Mouse (Mus musculus): Measurements from ENCODE around the gene Trpv2. TPM values are rescaled to one million over a fixed set of nuclear protein-coding genes. Genes with fewer than 3 reads are reported as not detected.

The Trpv2 gene
- total RNA-seq, 2 experiments from 2014 or later = 1.7 to 2.4 TPM

- intact Hi-C loops (cut with DNase I; ENCODE audit: low total_unique reads) = no loop called here
- DNase-seq = no peak
These were observed 24.3 kb downstream of the Trpv2 start for GRCm38 (mm10) chr11:62598571-62598970.

DNA sequence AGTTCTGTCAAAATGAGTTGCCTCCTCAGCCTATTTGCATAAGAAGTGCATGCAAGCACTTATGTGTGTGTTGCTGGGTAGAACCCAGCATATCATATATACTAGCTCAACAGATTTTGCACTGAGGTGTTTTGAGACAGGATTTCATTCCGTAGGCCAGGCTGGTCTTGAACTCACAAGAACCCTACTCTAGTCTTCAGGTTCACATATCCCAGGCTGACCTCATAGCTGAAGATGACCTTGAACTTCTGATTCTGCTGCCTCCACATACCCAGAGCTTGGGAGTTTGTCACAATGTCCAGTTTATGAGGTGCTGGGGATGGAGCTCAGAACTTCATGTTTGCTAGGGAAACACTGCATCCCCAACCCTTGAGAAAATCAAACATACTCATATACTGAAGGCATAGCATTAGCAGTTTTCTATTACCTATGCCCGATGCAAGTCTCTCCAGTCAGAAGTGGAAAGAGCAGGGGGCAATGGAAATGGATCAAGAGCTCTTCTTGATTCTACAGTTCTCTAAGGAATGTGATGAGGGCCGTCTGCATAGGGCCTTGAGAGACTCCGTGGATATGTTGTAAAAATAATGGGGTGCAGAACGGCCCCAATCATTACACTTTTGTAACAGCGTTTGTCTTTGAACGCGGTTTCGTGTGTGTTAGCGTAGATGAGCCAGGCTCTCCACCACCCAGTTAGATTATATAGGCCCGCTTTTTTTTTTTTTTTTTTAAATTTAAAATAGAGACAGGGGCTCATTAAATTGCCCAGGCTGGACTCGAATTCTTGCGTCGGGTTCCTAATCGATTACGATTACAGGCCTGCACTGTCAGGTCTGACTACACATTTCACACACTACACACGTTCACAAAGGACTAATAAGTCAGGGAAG lies 27.7 kb downstream of the Trpv2 start:
- no peak for DNase-seq
- intact Hi-C loops (cut with DNase I; ENCODE audit: low total_unique reads) = no loop called here

DNA sequence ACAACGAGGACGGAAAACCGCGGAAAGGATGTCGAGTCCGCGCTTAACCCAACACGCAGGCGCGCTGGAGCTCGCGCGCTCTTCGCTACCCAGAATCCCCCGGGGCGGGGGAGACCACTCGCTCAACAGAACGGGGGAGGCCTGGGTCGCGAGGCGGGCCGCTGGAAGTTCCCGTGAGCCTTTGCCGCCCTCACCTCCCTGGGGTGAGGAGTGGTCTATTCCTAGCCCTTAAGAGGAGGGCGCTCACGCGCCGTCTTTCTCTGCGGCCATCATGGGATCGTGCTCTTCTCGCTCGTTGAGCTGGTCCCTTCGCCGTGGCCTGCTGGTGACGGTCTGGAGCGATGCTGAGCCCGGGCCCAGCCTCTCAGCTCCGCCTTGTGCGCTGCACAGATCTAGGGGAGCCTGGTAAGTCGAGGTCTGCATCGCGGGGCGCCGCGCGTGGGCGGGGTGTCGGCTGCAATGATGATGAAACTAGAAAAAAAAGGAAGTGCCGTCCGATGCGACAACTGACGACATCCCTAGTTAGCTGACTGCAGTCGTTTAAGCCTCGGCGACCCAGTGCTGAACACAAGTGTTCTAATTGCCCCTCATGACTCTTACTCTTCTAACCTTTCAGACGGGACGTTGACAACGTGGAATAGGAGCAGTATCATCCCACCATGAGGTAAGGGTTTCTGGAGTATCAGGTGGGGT lies 28.5 kb downstream of the Trpv2 start:
- DNase-seq = peak; percentile 96
- intact Hi-C loops (cut with DNase I; ENCODE audit: low total_unique reads) = no loop called here

GRCm38 (mm10) chr11:62603312-62604056 lies 29.2 kb downstream of the Trpv2 start:
- DNase-seq = no peak
- intact Hi-C loops (cut with DNase I; ENCODE audit: low total_unique reads) = no loop called here

- intact Hi-C loops (cut with DNase I; ENCODE audit: low total_unique reads) = no loop called here
- DNase-seq = no peak
These were observed 29.9 kb downstream of the Trpv2 start for GRCm38 (mm10) chr11:62604123-62604706.

DNA sequence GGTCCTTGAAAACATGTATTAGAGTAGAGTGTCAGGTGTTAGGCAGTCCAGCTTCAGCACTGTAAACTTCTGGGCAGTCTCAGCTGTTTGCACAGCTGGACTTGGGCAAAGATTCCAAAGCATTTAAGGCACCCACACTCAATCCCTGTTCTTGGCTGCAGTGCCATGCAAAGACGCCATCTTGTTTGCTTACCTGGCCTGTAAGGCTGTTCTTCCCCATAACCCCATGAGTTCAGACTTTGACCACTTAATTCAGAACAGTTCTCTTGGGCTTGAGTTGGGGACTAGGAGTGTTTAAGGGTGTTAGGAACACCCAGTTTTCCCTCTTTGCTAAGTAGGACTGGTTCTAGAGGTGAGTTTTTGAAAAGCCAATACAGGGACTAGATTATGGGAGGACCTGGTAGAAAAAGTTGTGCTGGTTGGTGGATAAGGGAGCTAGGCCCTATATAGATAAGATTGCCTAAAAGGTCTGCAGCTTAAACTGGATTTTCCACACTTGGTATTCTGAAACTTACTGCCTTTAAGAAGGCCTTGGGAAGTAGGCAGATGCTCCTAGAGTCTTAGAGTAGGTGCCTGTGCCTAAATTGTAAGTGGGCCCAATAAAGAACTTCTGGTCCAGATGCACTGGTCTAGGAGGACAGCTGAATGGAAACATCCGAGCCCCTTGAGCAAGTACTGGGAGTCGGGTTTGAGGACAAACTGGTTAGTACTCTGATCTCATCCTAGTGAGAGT lies 30.8 kb downstream of the Trpv2 start:
- DNase-seq = no peak
- intact Hi-C loops (cut with DNase I; ENCODE audit: low total_unique reads) = no loop called here

- intact Hi-C loops (cut with DNase I; ENCODE audit: low total_unique reads) = no loop called here
- no peak for DNase-seq
These were observed 31.5 kb downstream of the Trpv2 start for GRCm38 (mm10) chr11:62605619-62606298.

- no peak for DNase-seq
These were observed 32.2 kb downstream of the Trpv2 start for GRCm38 (mm10) chr11:62606299-62607169.

DNA sequence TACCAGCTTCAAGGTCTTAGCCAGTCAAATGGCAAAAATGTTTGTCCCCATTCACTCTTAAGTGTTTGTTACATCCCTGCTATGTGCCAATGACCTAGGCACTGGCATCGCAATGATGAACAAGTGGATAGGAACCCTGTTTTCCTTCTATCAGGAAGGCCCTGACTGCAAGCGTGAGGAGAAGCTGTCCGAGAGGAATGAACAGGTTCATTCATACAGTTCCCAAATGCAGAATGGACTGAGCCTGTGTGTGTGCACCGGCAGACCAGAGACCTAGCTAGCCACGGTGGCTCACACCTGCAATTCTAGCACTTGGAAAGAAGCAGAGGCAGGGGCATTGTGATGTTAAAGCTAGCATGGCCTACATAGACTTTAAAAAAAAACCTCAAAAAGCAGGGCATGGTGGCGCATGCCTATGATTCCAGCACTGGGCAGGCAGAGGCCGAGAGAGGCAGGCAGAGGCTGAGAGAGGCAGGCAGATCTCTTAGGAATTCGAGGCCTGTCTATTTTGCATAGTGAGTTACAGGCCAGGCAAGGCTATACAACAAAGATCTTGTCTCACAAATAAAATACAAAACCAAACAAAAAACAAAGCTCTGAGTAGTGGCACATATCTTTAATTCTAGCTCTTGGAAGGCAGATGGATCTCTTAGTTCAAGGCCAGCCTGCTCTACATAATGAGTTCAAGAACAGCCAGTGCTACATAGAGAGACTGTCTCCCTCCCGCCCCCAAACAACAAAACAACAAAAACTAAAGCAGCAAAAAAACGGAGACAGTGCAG lies 33.1 kb downstream of the Trpv2 start:
- DNase-seq = no peak
- intact Hi-C loops (cut with DNase I; ENCODE audit: low total_unique reads) = no loop called here

More at GRCm38 (mm10) chr11:62606299-62607169, 32.2 kb downstream of the Trpv2 start:
- intact Hi-C loops (cut with DNase I; ENCODE audit: low total_unique reads) = no loop called here

DNA sequence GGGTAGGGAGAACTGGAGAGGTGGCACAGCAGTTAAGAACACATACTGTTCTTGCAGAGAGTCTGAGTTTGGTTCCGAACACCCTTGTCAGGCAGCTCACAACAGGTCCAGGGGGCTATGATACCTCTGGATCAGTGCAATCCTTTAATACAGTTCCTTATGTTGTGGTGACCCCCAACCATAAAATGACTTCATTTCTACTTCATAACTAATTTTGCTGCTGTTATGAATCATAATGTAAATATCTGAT lies 33.6 kb downstream of the Trpv2 start:
- DNase-seq = no peak
- intact Hi-C loops (cut with DNase I; ENCODE audit: low total_unique reads) = no loop called here

DNA sequence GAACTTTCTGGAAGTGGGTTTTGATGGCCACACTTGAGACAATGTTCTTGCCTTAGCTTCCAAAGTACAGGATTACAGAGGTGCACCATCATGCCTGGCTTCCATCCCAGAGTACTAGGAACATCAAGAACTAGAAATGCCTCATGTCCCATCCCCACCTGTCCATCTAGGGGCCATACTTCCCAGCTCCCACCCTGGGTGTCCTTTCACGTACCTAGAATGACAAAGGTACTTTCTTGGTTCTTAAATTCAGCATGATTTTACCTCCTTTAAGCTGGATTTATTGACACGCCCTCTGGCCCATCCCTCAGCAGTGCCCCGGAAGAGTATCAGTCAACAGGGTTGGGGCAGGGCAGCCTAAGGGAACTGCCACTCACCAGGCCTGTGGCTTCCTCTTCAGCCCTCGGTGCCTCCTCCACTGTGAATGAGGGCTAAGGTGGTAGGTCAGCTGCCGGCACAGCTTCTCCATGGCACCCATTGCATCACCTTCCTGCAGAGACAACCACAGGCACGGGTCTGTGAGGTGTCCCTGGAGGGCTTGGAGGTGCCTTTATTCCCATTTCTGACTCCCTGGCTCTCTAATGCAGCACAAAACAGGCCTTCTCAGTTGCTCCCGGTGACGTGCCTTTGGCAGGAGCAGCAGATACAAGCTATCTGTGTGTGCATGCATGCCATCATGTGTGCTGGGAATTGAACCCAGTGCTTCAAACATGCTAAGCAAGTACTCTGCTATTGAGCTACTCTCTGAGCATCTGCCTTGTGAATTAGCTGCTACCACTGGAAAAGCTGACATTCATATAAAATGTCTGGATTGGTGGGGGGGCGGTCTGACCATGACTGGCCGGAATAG lies 34.8 kb downstream of the Trpv2 start:
- no peak for DNase-seq
- intact Hi-C loops (cut with DNase I; ENCODE audit: low total_unique reads) = no loop called here

DNA sequence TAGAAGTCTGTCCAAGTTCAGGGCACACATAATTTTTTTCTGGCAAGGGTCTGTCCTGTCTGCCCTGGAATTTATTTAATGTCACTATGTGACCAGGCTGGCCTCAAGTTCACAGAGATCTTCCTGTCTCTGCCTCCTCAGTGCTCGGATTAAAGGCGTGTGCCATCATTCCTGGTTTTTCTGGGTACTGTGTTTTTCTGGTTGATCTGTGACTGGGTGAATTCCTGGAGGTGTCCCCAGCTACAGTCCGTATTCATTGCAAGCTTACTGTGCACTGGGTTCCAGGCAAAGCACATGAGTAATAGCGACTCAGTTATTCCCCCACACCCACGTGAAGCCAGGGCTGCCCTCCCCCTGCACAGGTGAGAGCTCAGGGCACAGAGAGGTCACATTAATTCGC lies 36.0 kb downstream of the Trpv2 start:
- no peak for DNase-seq
- intact Hi-C loops (cut with DNase I; ENCODE audit: low total_unique reads) = no loop called here

DNA sequence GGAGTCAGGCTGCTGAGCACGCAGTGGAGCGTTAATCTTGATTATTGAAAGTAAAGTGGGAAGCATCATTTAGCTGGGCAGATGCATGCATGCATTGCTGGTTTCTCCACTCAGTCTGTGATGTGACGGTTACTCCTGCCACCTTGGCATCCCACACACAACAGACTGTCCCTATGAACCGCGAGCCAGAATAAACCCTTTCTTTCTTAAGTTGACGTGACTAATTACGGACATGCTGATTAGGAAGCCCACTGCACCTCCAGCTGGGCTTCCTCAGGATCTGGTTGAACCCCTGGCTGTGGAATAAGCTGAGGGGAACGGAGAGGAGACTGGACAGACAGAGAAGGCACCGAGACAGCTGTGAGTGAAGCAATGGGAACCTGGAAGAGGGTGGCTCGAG lies 38.3 kb downstream of the Trpv2 start:
- DNase-seq = no peak
- intact Hi-C loops (cut with DNase I; ENCODE audit: low total_unique reads) = loop anchor here (2.0 kb wide), 1 partner anchor 62 kb away; no protein-coding TSS in a partner anchor

DNA sequence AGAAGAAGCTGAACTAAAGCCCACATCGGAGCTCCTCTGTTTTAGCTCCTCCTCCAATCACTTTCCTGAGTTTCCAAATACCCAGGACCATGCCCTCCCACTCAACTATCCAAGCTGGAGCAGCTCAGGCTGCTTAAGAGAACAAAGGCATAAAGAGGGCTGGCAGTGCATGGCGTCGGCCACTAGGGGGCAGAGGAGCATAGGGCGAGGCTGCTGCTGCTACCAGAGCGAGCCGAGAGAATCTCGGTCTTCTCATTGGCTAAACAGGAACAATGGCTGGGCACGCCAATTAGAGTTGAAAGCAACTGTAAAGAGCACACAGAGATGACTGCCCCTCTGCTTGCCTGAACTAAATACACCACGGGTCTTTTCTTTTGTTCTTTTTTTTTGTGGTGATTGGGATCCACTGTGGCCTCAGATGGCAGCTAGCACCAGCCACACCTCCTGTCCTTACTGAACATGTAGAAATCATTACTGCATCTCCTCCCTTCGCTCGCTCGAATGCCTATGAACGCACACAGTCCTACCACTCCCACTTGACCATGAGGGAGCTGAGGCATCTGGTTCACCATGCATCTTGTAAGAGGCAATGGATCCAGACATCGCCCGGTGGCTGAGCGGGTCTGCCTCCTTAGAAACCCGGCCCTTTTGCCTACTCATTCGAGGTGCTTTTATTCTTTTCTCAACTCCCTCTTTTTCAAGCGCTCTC lies 39.5 kb downstream of the Trpv2 start:
- intact Hi-C loops (cut with DNase I; ENCODE audit: low total_unique reads) = loop anchor here (2.0 kb wide), 1 partner anchor 61 kb away; no protein-coding TSS in a partner anchor
- DNase-seq = peak; percentile 91

GRCm38 (mm10) chr11:62614876-62615410 lies 40.7 kb downstream of the Trpv2 start:
- intact Hi-C loops (cut with DNase I; ENCODE audit: low total_unique reads) = no loop called here
- no peak for DNase-seq
